Mouse (Mus musculus) MEL (cell line): ENCODE measurements around the gene Irf2bp1.

Experiments used
- CTCF ChIP-seq, 3 experiments: IDR thresholded peaks in 2 of 3; conservative IDR thresholded peaks in 1 of 3; 2 replicates each; pipeline ENCODE4 v1.5.1; 2011 to 2012; ENCODE audit warnings: low read length in 3 of 3, low read depth in 2 of 3, mild to moderate bottlenecking in 2 of 3, improper control_type of control experiment in 1 of 3, inconsistent platforms in 1 of 3, mixed read lengths in 1 of 3, moderate library complexity in 1 of 3; ENCODE audit not compliant: control insufficient read depth in 1 of 3, insufficient read depth in 1 of 3, poor library complexity in 1 of 3, severe bottlenecking in 1 of 3
- E2F4 ChIP-seq: IDR thresholded peaks from 2 replicates; pipeline ENCODE4 v1.6.1; 2011; ENCODE audit warnings: low read depth, low read length, improper control_type of control experiment, borderline replicate concordance
- EP300 ChIP-seq, 2 experiments: IDR thresholded peaks; 2 replicates each; pipeline ENCODE4 v1.6.1; 2011; ENCODE audit warnings: improper control_type of control experiment in 2 of 2, low read length in 2 of 2, low read depth in 1 of 2, mild to moderate bottlenecking in 1 of 2
- HCFC1 ChIP-seq: IDR thresholded peaks from 2 replicates; pipeline ENCODE4 v1.6.1; 2012; ENCODE audit warnings: low read depth, mild to moderate bottlenecking, inconsistent platforms, low read length, improper control_type of control experiment, moderate library complexity
- MEF2A ChIP-seq: IDR thresholded peaks from 2 replicates; pipeline ENCODE4 v1.6.1; 2014; ENCODE audit warnings: low read depth, mild to moderate bottlenecking, inconsistent platforms, low read length, improper control_type of control experiment; ENCODE audit not compliant: poor library complexity, insufficient replicate concordance, severe bottlenecking; ENCODE audit errors: extremely low read depth
- MYC ChIP-seq: IDR thresholded peaks from 2 replicates; pipeline ENCODE4 v1.6.1; 2011; ENCODE audit warnings: low read depth, mild to moderate bottlenecking, low read length, improper control_type of control experiment, moderate library complexity
- NELFE ChIP-seq: IDR thresholded peaks from 2 replicates; pipeline ENCODE4 v1.6.1; 2011; ENCODE audit warnings: low read depth, low read length, improper control_type of control experiment
- POLR2A ChIP-seq, 2 experiments: IDR thresholded peaks; 2 replicates each; pipeline ENCODE4 v1.6.1; 2011 to 2012; ENCODE audit warnings: low read length in 2 of 2, mild to moderate bottlenecking in 2 of 2, control low read depth in 1 of 2, improper control_type of control experiment in 1 of 2, low read depth in 1 of 2, moderate library complexity in 1 of 2; ENCODE audit not compliant: control insufficient read depth in 1 of 2, insufficient read depth in 1 of 2, poor library complexity in 1 of 2
- TBP ChIP-seq: IDR thresholded peaks from 2 replicates; pipeline ENCODE4 v1.8.0; 2011; ENCODE audit warnings: low read depth, low read length, improper control_type of control experiment
- USF1 ChIP-seq: IDR thresholded peaks from 2 replicates; pipeline ENCODE4 v1.6.1; 2014; ENCODE audit warnings: low read depth, mild to moderate bottlenecking, inconsistent platforms, low read length, improper control_type of control experiment, moderate library complexity
- ZC3H11A ChIP-seq: IDR thresholded peaks from 2 replicates; pipeline ENCODE4 v1.6.1; 2012; ENCODE audit warnings: low read depth, mild to moderate bottlenecking, inconsistent platforms, low read length, improper control_type of control experiment

- no peak for TF ChIP-seq NELFE
- TF ChIP-seq CTCF (IDR thresholded peaks at IDR 0.05 in 2 of 3, conservative IDR thresholded peaks at IDR 0.05 in 1 of 3; ENCODE audit: control insufficient read depth in 1 of 3, insufficient read depth in 1 of 3, low read depth in 2 of 3, low read length in 3 of 3, poor library complexity in 1 of 3, severe bottlenecking in 1 of 3), result no peak
- TF ChIP-seq POLR2A (IDR thresholded peaks at IDR 0.05; ENCODE audit: control insufficient read depth in 1 of 2, insufficient read depth in 1 of 2, low read depth in 1 of 2, low read length in 2 of 2, poor library complexity in 1 of 2), result no peak
- no peak for TF ChIP-seq TBP
- TF ChIP-seq E2F4, result no peak
- TF ChIP-seq EP300 (IDR thresholded peaks at IDR 0.05; ENCODE audit: low read depth in 1 of 2, low read length in 2 of 2), result no peak
- TF ChIP-seq ZC3H11A, result no peak
- no peak for TF ChIP-seq MEF2A
- TF ChIP-seq HCFC1, result no peak
- TF ChIP-seq USF1, result no peak
- no peak for TF ChIP-seq MYC
These were observed 14.1 kb downstream of the Irf2bp1 start for GRCm38 (mm10) chr7:19017909-19018308.
